Mouse (Mus musculus) lung, embryonic 14.5 days (tissue): ENCODE data around the gene Rnf208. TPM values are rescaled to one million over a fixed set of nuclear protein-coding genes. Genes with fewer than 3 reads are reported as not detected.

Experiments used
- ATAC-seq: fragments of 200-750 bp; cut with Nextera tagmentation; 2 replicates; pipeline ENCODE4 v1.8.0; 2017; ENCODE audit warnings: mild to moderate bottlenecking, moderate TSS enrichment, moderate library complexity; ENCODE audit not compliant: insufficient read depth
- DNase-seq: peaks from one replicate; pipeline ENCODE4 v3.0.0-alpha.2; 2015
- H3K27ac ChIP-seq: fragments of 300-500 bp; sonication (generic); 2 replicates; pipeline ENCODE4 v1.5.1; 2014; ENCODE audit warnings: low read depth, mild to moderate bottlenecking, moderate library complexity
- H3K27me3 ChIP-seq: fragments of 300-500 bp; sonication (generic); 2 replicates; pipeline ENCODE4 v1.6.1; 2014; ENCODE audit warnings: low read length, control low read depth; ENCODE audit not compliant: insufficient read depth
- H3K36me3 ChIP-seq: fragments of 300-500 bp; sonication (generic); 2 replicates; pipeline ENCODE4 v1.6.1; 2014; ENCODE audit warnings: control low read depth; ENCODE audit not compliant: insufficient read depth
- H3K4me1 ChIP-seq: fragments of 300-500 bp; sonication (generic); 2 replicates; pipeline ENCODE4 v1.6.1; 2014; ENCODE audit warnings: antibody characterized with exemption, control low read depth; ENCODE audit not compliant: insufficient read depth
- H3K4me2 ChIP-seq: fragments of 300-500 bp; sonication (generic); 2 replicates; pipeline ENCODE4 v1.6.1; 2014; ENCODE audit warnings: mild to moderate bottlenecking
- H3K4me3 ChIP-seq: fragments of 300-500 bp; sonication (generic); 2 replicates; pipeline ENCODE4 v1.5.1; 2014; ENCODE audit warnings: low read depth, low read length
- H3K9ac ChIP-seq: fragments of 300-500 bp; sonication (generic); 2 replicates; pipeline ENCODE4 v1.6.1; 2014
- H3K9me3 ChIP-seq: fragments of 300-500 bp; sonication (generic); 2 replicates; pipeline ENCODE4 v1.6.1; 2016; ENCODE audit warnings: low read depth, low read length, control low read depth
- CTCF ChIP-seq: IDR thresholded peaks from 2 replicates; pipeline ENCODE4 v1.5.1; 2016; ENCODE audit warnings: antibody characterized with exemption, low read depth
- WGBS: fragments of 180-500 bp; shearing (Covaris S2); extraction: QIAGEN DNeasy Blood & Tissue Kit; methylation state at CpG from one replicate; pipeline ENCODE4 v1.1.7; 2014; 5-methylcytosine and 5-hydroxymethylcytosine counted together
- polyA plus RNA-seq: library from polyadenylated mRNA; unstranded; fragments of >200 nt; fragmentation: Nextera tagmentation; extraction: Ambion mirVana; gene quantifications from 2 replicates; pipeline ENCODE4 v1.2.1, GENCODE M21; 2014

The Rnf208 gene
- polyA plus RNA-seq, 1 experiment from 2014 or later: 9.9 TPM

DNA sequence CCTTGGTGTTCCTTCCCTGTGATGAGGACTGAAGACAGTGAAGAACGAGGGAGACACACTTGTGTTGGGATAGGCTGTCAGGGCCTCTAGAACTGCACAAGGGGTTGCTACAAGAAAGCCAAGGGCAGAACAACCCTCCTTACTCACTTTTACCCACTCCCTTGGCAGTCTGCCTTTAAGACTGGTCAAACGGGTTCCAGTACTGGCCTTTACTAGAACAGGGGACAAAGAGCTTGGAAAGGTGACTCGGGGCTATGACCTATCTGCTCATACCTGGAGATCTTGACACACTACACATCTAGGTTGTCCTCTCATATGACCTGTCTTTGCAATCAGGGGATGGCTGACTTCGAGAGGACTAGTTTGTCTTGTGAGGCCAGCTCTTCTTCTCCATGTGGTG is 4.5 kb upstream of the Rnf208 start:
- H3K27ac ChIP-seq: no peak overlapping the region
- no peaks in the 10 kb centered on the region for H3K9me3 ChIP-seq
- ATAC-seq (no peak), DNase-seq (no peak)
- no peak overlapping the region for H3K4me3 ChIP-seq
- WGBS: 46% methylated on average over 4 of the region's 4 CpGs
- no peak overlapping the region for H3K4me2 ChIP-seq
- 0 out of 2 replicates have a peak, but pooled peaks cover 4% of the 10 kb centered on the region for H3K4me1 ChIP-seq
- H3K36me3 ChIP-seq: no peaks in the 10 kb centered on the region
- TF ChIP-seq CTCF: no peak
- H3K27me3 ChIP-seq: peaks cover 15% of the 10 kb centered on the region
- H3K9ac ChIP-seq: no peak overlapping the region

DNA sequence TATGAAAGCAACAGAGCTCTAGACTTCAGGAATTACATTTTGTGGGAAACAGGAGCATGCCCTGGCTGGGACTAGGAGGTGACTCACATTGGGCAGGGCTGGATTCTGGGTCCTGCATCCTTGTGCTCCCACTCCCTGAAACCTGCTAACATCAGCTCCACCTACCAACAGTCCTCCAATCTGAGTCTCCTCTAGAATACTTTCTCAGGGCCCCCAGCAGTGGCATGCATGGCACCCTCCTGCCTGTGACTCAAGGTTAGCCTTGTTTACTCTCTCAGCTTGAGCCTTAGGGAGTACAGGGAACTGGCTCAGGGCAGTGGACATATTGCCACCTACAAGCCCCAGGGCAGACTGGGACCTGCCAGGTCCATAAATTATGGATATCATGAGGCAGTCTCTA is 3.9 kb upstream of the Rnf208 start:
- DNase-seq: no peak
- Histone ChIP-seq H3K36me3 (no peaks in the 10 kb centered on the region), H3K9ac (no peak overlapping the region), H3K4me1 (0 out of 2 replicates have a peak, but pooled peaks cover 4% of the 10 kb centered on the region), H3K4me2 (no peak overlapping the region), H3K27ac (no peak overlapping the region), H3K4me3 (no peak overlapping the region), H3K9me3 (no peaks in the 10 kb centered on the region), H3K27me3 (peaks cover 20% of the 10 kb centered on the region)
- TF ChIP-seq CTCF: no peak
- ATAC-seq: no peak

GRCm38 (mm10) chr2:25239766-25240165 is 2.3 kb upstream of the Rnf208 start:
- no peak for ATAC-seq
- no peak for DNase-seq
- peaks cover 23% of the 10 kb centered on the region for H3K27me3 ChIP-seq
- no peak overlapping the region for H3K27ac ChIP-seq
- no peak overlapping the region for H3K9ac ChIP-seq
- no peak for TF ChIP-seq CTCF
- H3K9me3 ChIP-seq: no peaks in the 10 kb centered on the region
- H3K4me2 ChIP-seq: no peak overlapping the region
- 81% methylated on average over 3 of the region's 3 CpGs for WGBS
- H3K36me3 ChIP-seq: no peaks in the 10 kb centered on the region
- no peak overlapping the region for H3K4me3 ChIP-seq
- 0 out of 2 replicates have a peak, but pooled peaks cover 4% of the 10 kb centered on the region for H3K4me1 ChIP-seq

GRCm38 (mm10) chr2:25240310-25240709 is 1.7 kb upstream of the Rnf208 start:
- Histone ChIP-seq H3K27ac (peak overlapping the region; percentile 46; the same call in 1 of the 2 replicates), H3K9me3 (no peaks in the 10 kb centered on the region), H3K9ac (peak overlapping the region; percentile 48), H3K4me3 (peak overlapping the region; percentile 49), H3K4me2 (peak overlapping the region; percentile 93), H3K36me3 (no peaks in the 10 kb centered on the region), H3K4me1 (0 out of 2 replicates have a peak, but pooled peaks cover 4% of the 10 kb centered on the region), H3K27me3 (peaks cover 23% of the 10 kb centered on the region)
- 50% methylated on average over 8 of the region's 8 CpGs for WGBS
- no peak for TF ChIP-seq CTCF
- ATAC-seq (peak; percentile 19; the same call in 1 of the 2 replicates), DNase-seq (no peak)

- DNase-seq: peak; percentile 87
- no peak for TF ChIP-seq CTCF
- peak overlapping the region; percentile 48 for H3K9ac ChIP-seq
Observed at GRCm38 (mm10) chr2:25240723-25241437, 1.2 kb upstream of the Rnf208 start.

DNA sequence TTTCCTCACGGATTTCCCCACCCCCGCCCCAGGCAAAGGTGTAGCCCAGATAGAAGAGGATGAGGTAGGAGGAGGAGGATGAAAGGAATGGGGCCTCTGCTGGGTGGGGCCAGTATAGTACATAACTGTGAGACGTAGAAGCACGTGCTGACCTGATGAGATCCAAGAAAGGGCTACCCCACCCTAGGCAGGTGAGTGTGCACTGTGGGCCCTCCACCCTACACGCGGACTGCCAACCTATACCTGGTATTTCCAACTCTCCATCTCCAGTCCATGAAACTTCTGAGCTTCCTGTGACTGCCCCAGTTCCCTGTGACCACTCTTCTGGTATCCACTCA is 648 bp upstream of the Rnf208 start:
- peak; percentile 21; the same call in 1 of the 2 replicates for ATAC-seq
- no peak for TF ChIP-seq CTCF
- no peak overlapping the region for H3K9ac ChIP-seq
- peaks cover 10% of the 10 kb centered on the region; the same call in 1 of the 2 replicates for H3K36me3 ChIP-seq
- H3K27me3 ChIP-seq: peaks cover 23% of the 10 kb centered on the region
- 0 out of 2 replicates have a peak, but pooled peaks cover 4% of the 10 kb centered on the region for H3K4me1 ChIP-seq
- no peaks in the 10 kb centered on the region for H3K9me3 ChIP-seq
- no peak for DNase-seq
- no peak overlapping the region for H3K27ac ChIP-seq
- H3K4me3 ChIP-seq: peak overlapping the region; percentile 49; the same call in 1 of the 2 replicates
- peak overlapping the region; percentile 93 for H3K4me2 ChIP-seq
- 8% methylated on average over 6 of the region's 6 CpGs for WGBS

More at GRCm38 (mm10) chr2:25240723-25241437, 1.2 kb upstream of the Rnf208 start:
- peak; percentile 83 for ATAC-seq
- peak overlapping the region; percentile 49 for H3K4me3 ChIP-seq
- 1% methylated on average over 29 of the region's 29 CpGs for WGBS
- no peaks in the 10 kb centered on the region for H3K9me3 ChIP-seq
- 0 out of 2 replicates have a peak, but pooled peaks cover 4% of the 10 kb centered on the region for H3K4me1 ChIP-seq
- peaks cover 23% of the 10 kb centered on the region for H3K27me3 ChIP-seq
- peak overlapping the region; percentile 93 for H3K4me2 ChIP-seq
- H3K27ac ChIP-seq: 0 out of 2 replicates have a peak overlapping the region, but pooled peaks have one; percentile 46
- H3K36me3 ChIP-seq: peaks cover 5% of the 10 kb centered on the region; the same call in 1 of the 2 replicates

GRCm38 (mm10) chr2:25243342-25243741 is 1.3 kb downstream of the Rnf208 start:
- Histone ChIP-seq H3K27me3 (peaks cover 23% of the 10 kb centered on the region), H3K4me3 (no peak overlapping the region), H3K36me3 (peaks cover 22% of the 10 kb centered on the region), H3K4me1 (0 out of 2 replicates have a peak, but pooled peaks cover 4% of the 10 kb centered on the region), H3K9ac (no peak overlapping the region), H3K27ac (no peak overlapping the region), H3K9me3 (no peaks in the 10 kb centered on the region), H3K4me2 (no peak overlapping the region)
- WGBS: 64% methylated on average over 8 of the region's 8 CpGs
- DNase-seq (no peak), ATAC-seq (no peak)
- TF ChIP-seq CTCF: no peak
